Mouse (Mus musculus) midbrain, embryonic 13.5 days (tissue): Measurements from ENCODE around the gene Olfr325. TPM values are rescaled to one million over a fixed set of nuclear protein-coding genes. Genes with fewer than 3 reads are reported as not detected.

Source experiments
- ATAC-seq: fragments of 200-750 bp; cut with Nextera tagmentation; 2 replicates; pipeline ENCODE4 v1.8.0; 2017; ENCODE audit warnings: mild to moderate bottlenecking, moderate TSS enrichment, moderate library complexity
- H3K27ac ChIP-seq: fragments of 300-500 bp; sonication (generic); 2 replicates; pipeline ENCODE4 v1.5.1; 2015; ENCODE audit warnings: inconsistent platforms, mild to moderate bottlenecking, moderate library complexity
- H3K27me3 ChIP-seq: fragments of 300-500 bp; sonication (generic); 2 replicates; pipeline ENCODE4 v1.6.1; 2015; ENCODE audit warnings: mild to moderate bottlenecking, inconsistent platforms
- H3K36me3 ChIP-seq: fragments of 300-500 bp; sonication (generic); 2 replicates; pipeline ENCODE4 v1.6.1; 2015; ENCODE audit warnings: mild to moderate bottlenecking, inconsistent platforms
- H3K4me1 ChIP-seq: fragments of 300-500 bp; sonication (generic); replicated peaks from 2 replicates; pipeline ENCODE4 v1.6.1; 2015; ENCODE audit warnings: inconsistent platforms
- H3K4me2 ChIP-seq: fragments of 300-500 bp; sonication (generic); replicated peaks from 2 replicates; pipeline ENCODE4 v1.6.1; 2015; ENCODE audit warnings: moderate library complexity, mild to moderate bottlenecking, inconsistent platforms
- H3K4me3 ChIP-seq: fragments of 300-500 bp; sonication (generic); replicated peaks from 2 replicates; pipeline ENCODE4 v1.5.1; 2015; ENCODE audit warnings: mild to moderate bottlenecking, inconsistent platforms
- H3K9ac ChIP-seq: fragments of 300-500 bp; sonication (generic); replicated peaks from 2 replicates; pipeline ENCODE4 v1.6.1; 2015; ENCODE audit warnings: mild to moderate bottlenecking, inconsistent platforms
- H3K9me3 ChIP-seq: fragments of 300-500 bp; sonication (generic); 2 replicates; pipeline ENCODE4 v1.6.1; 2016; ENCODE audit warnings: mild to moderate bottlenecking, inconsistent platforms
- WGBS: fragments of 180-500 bp; shearing (Covaris S2); methylation state at CpG from one replicate; pipeline ENCODE4 v1.1.7; 2015; 5-methylcytosine and 5-hydroxymethylcytosine counted together
- polyA plus RNA-seq: library from polyadenylated mRNA; unstranded; fragments of >200 nt; fragmentation: Nextera tagmentation; extraction: Ambion mirVana; gene quantifications from 2 replicates; pipeline ENCODE4 v1.2.1, GENCODE M21; 2015

Gene Olfr325
- polyA plus RNA-seq, 1 experiment from 2014 or later, result not detected

DNA sequence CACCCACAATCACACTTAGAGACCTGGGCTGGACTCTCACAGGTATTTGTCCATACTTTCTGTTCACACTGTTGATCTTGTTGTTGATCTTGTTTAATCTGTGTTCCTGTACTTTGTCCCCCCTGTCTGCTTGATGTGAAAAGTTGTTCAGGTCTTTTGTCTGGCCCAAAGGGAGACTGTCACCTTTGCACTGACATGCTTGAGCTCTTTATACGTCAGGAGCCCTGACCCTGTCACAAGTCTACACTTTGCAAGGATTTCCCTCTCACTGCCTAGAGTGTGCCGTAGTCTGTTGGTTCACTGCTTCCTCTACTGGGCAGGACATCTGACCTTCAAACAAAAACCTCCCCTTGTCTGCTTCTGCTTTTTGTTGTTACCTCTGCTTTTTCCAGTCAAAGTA is 27.2 kb downstream of the Olfr325 start:
- no peaks in the 10 kb centered on the region for H3K4me1 ChIP-seq
- no peaks in the 10 kb centered on the region for H3K9me3 ChIP-seq
- ATAC-seq, result no peak
- H3K27me3 ChIP-seq, result no peaks in the 10 kb centered on the region
- no peak overlapping the region for H3K4me3 ChIP-seq
- H3K36me3 ChIP-seq, result no peaks in the 10 kb centered on the region
- H3K4me2 ChIP-seq, result no peak overlapping the region
- WGBS, result 71% methylated on average over 2 of the region's 2 CpGs
- H3K9ac ChIP-seq, result no peak overlapping the region
- H3K27ac ChIP-seq, result no peak overlapping the region

- no peak for ATAC-seq
- Histone ChIP-seq H3K4me1 (no peaks in the 10 kb centered on the region), H3K27me3 (no peaks in the 10 kb centered on the region), H3K36me3 (no peaks in the 10 kb centered on the region), H3K27ac (no peak overlapping the region), H3K9me3 (no peaks in the 10 kb centered on the region), H3K9ac (no peak overlapping the region), H3K4me2 (no peak overlapping the region), H3K4me3 (no peak overlapping the region)
- 92% methylated on average over 3 of the region's 3 CpGs for WGBS
Measured at GRCm38 (mm10) chr11:58605228-58605627, 27.7 kb downstream of the Olfr325 start.

GRCm38 (mm10) chr11:58606177-58606919 is 28.8 kb downstream of the Olfr325 start:
- H3K27ac ChIP-seq, result no peak overlapping the region
- H3K36me3 ChIP-seq, result no peaks in the 10 kb centered on the region
- no peak overlapping the region for H3K4me2 ChIP-seq
- ATAC-seq, result no peak
- H3K9me3 ChIP-seq, result no peaks in the 10 kb centered on the region
- no peak overlapping the region for H3K4me3 ChIP-seq
- H3K4me1 ChIP-seq, result no peaks in the 10 kb centered on the region
- no peak overlapping the region for H3K9ac ChIP-seq
- no peaks in the 10 kb centered on the region for H3K27me3 ChIP-seq
- WGBS, result 88% methylated on average over 12 of the region's 12 CpGs

GRCm38 (mm10) chr11:58607030-58607429 is 29.5 kb downstream of the Olfr325 start:
- no peak overlapping the region for H3K4me3 ChIP-seq
- no peaks in the 10 kb centered on the region for H3K4me1 ChIP-seq
- no peaks in the 10 kb centered on the region for H3K9me3 ChIP-seq
- H3K27me3 ChIP-seq, result no peaks in the 10 kb centered on the region
- WGBS, result 89% methylated on average over 6 of the region's 6 CpGs
- H3K4me2 ChIP-seq, result no peak overlapping the region
- H3K36me3 ChIP-seq, result no peaks in the 10 kb centered on the region
- no peak for ATAC-seq
- H3K27ac ChIP-seq, result no peak overlapping the region
- H3K9ac ChIP-seq, result no peak overlapping the region

DNA sequence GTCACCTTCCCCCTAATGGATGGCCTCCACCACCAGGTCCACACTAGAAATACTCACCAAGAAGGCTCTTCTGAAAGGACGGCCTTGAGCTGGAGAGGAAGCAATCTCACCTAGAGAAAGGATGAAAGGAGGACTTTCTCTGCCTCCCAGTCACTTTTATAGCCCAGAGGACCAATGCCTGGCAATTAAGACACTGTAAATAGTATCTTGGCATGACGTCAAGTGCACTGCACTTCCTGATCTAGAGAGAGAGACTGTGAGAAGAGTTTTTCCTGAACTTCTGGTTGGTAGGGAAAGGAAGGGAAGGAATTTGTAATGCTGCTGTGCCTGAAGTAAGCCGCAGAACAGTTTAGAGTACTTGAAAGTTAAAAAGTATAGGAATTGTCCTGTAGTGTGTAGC is 35.8 kb downstream of the Olfr325 start:
- H3K4me2 ChIP-seq, result no peak overlapping the region
- ATAC-seq, result no peak
- no peaks in the 10 kb centered on the region for H3K36me3 ChIP-seq
- H3K27ac ChIP-seq, result no peak overlapping the region
- H3K4me3 ChIP-seq, result no peak overlapping the region
- H3K9me3 ChIP-seq, result no peaks in the 10 kb centered on the region
- no peak overlapping the region for H3K9ac ChIP-seq
- no peaks in the 10 kb centered on the region for H3K4me1 ChIP-seq
- WGBS, result 82% methylated on average over 3 of the region's 3 CpGs
- no peaks in the 10 kb centered on the region for H3K27me3 ChIP-seq

- Histone ChIP-seq H3K9ac (no peak overlapping the region), H3K4me1 (no peaks in the 10 kb centered on the region), H3K4me2 (no peak overlapping the region), H3K4me3 (no peak overlapping the region), H3K36me3 (no peaks in the 10 kb centered on the region), H3K27me3 (no peaks in the 10 kb centered on the region), H3K27ac (no peak overlapping the region), H3K9me3 (no peaks in the 10 kb centered on the region)
- ATAC-seq, result no peak
Measured at GRCm38 (mm10) chr11:58614526-58614925, 37.0 kb downstream of the Olfr325 start.

- H3K36me3 ChIP-seq, result no peaks in the 10 kb centered on the region
- H3K4me2 ChIP-seq, result no peak within 1 kb of the TSS
- no peak for ATAC-seq
- no peaks in the 10 kb centered on the region for H3K27me3 ChIP-seq
- no peaks in the 10 kb centered on the region for H3K4me1 ChIP-seq
- no peak within 1 kb of the TSS for H3K4me3 ChIP-seq
- WGBS, result 98% methylated on average over 4 of the region's 4 CpGs
- H3K9ac ChIP-seq, result no peak within 1 kb of the TSS
- no peaks in the 10 kb centered on the region for H3K9me3 ChIP-seq
- no peak within 1 kb of the TSS for H3K27ac ChIP-seq
Measured at GRCm38 (mm10) chr11:58615975-58616374, 38.4 kb downstream of the Olfr325 start, which contains the start of gene 2210407C18Rik. TSS of gene 2210407C18Rik (minus strand) at chr11:58616075.

GRCm38 (mm10) chr11:58618369-58618768 is 40.8 kb downstream of the Olfr325 start:
- Histone ChIP-seq H3K9me3 (no peaks in the 10 kb centered on the region), H3K27ac (no peak overlapping the region)
- ATAC-seq, result no peak

GRCm38 (mm10) chr11:58618793-58619192 is 41.3 kb downstream of the Olfr325 start:
- Histone ChIP-seq H3K9me3 (no peaks in the 10 kb centered on the region), H3K4me3 (no peak overlapping the region), H3K4me1 (no peaks in the 10 kb centered on the region), H3K27me3 (no peaks in the 10 kb centered on the region), H3K36me3 (no peaks in the 10 kb centered on the region), H3K27ac (no peak overlapping the region), H3K4me2 (no peak overlapping the region), H3K9ac (no peak overlapping the region)
- WGBS, result 52% methylated on average over 6 of the region's 6 CpGs
- no peak for ATAC-seq

More at GRCm38 (mm10) chr11:58618369-58618768, 40.8 kb downstream of the Olfr325 start:
- Histone ChIP-seq H3K4me3 (no peak overlapping the region), H3K27me3 (no peaks in the 10 kb centered on the region), H3K4me1 (no peaks in the 10 kb centered on the region), H3K9ac (no peak overlapping the region), H3K36me3 (no peaks in the 10 kb centered on the region), H3K4me2 (no peak overlapping the region)
- 77% methylated on average over 3 of the region's 3 CpGs for WGBS

GRCm38 (mm10) chr11:58626146-58626545 is 48.6 kb downstream of the Olfr325 start:
- Histone ChIP-seq H3K9ac (no peak overlapping the region), H3K27me3 (no peaks in the 10 kb centered on the region), H3K36me3 (no peaks in the 10 kb centered on the region), H3K27ac (no peak overlapping the region), H3K9me3 (no peaks in the 10 kb centered on the region), H3K4me1 (0 out of 2 replicates have a peak, but pooled peaks cover 3% of the 10 kb centered on the region), H3K4me3 (no peak overlapping the region), H3K4me2 (no peak overlapping the region)
- WGBS, result 44% methylated on average over 4 of the region's 4 CpGs
- ATAC-seq, result no peak

DNA sequence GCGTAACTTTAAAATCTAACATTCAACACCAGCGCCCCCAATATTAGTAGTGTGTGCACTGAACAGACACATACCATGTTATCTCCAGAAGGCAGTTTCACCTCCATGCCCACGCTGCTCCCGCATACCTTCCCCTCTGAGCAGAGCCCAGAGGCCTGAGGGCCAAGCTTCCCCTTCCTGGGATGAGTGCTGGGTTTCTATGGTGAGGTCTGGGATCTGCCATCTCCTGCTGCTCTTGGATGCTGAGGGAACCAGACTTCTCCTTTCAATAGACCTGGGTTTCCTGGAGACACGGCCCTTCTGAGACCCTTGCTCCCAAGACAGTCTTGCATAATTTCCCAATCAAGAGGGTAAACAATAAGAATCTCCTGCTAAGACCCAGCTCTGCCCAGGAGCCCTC is 52.9 kb downstream of the Olfr325 start, which contains the start of gene Olfr323:
Gene Olfr323, minus strand, starts transcription at position 101 of the 400 bp plus-strand sequence.
- Histone ChIP-seq H3K4me3 (no peak within 1 kb of the TSS), H3K27me3 (no peaks in the 10 kb centered on the region), H3K36me3 (no peaks in the 10 kb centered on the region), H3K27ac (no peak within 1 kb of the TSS), H3K9me3 (no peaks in the 10 kb centered on the region), H3K4me1 (0 out of 2 replicates have a peak, but pooled peaks cover 3% of the 10 kb centered on the region), H3K4me2 (no peak within 1 kb of the TSS), H3K9ac (no peak within 1 kb of the TSS)
- no peak for ATAC-seq
- 83% methylated on average over 5 of the region's 5 CpGs for WGBS
